Mouse (Mus musculus) limb, embryonic 14.5 days (tissue): ENCODE measurements around the gene Crct1. TPM values are rescaled to one million over a fixed set of nuclear protein-coding genes. Genes with fewer than 3 reads are reported as not detected.

Experiments used
- ATAC-seq: fragments of 200-750 bp; cut with Nextera tagmentation; 2 replicates; pipeline ENCODE4 v1.8.0; 2017; ENCODE audit warnings: low read depth, moderate number of reproducible peaks, moderate TSS enrichment; ENCODE audit not compliant: low FRiP score
- DNase-seq: peaks from one replicate; pipeline ENCODE4 v3.0.0-alpha.2; 2015; ENCODE audit warnings: low spot score
- H3K27ac ChIP-seq: fragments of 300-500 bp; sonication (generic); replicated peaks from 2 replicates; pipeline ENCODE4 v1.5.1; 2014; ENCODE audit warnings: low read depth, mild to moderate bottlenecking, low read length, moderate library complexity, mixed read lengths
- H3K27me3 ChIP-seq: fragments of 300-500 bp; sonication (generic); 2 replicates; pipeline ENCODE4 v1.6.1; 2014; ENCODE audit warnings: low read length, mixed read lengths; ENCODE audit not compliant: control insufficient read depth, insufficient read depth
- H3K36me3 ChIP-seq: fragments of 300-500 bp; sonication (generic); 2 replicates; pipeline ENCODE4 v1.6.1; 2014; ENCODE audit warnings: mild to moderate bottlenecking, low read length, moderate library complexity, mixed read lengths; ENCODE audit not compliant: control insufficient read depth, insufficient read depth
- H3K4me1 ChIP-seq: fragments of 300-500 bp; sonication (generic); 2 replicates; pipeline ENCODE4 v1.6.1; 2014; ENCODE audit warnings: antibody characterized with exemption, low read length, mixed read lengths; ENCODE audit not compliant: control insufficient read depth, insufficient read depth
- H3K4me2 ChIP-seq: fragments of 300-500 bp; sonication (generic); replicated peaks from 2 replicates; pipeline ENCODE4 v1.6.1; 2014; ENCODE audit warnings: low read depth, mild to moderate bottlenecking, low read length, moderate library complexity; ENCODE audit not compliant: severe bottlenecking
- H3K4me3 ChIP-seq: fragments of 300-500 bp; sonication (generic); replicated peaks from 2 replicates; pipeline ENCODE4 v1.5.1; 2014; ENCODE audit warnings: low read length
- H3K9ac ChIP-seq: fragments of 300-500 bp; sonication (generic); 2 replicates; pipeline ENCODE4 v1.6.1; 2014; ENCODE audit warnings: mild to moderate bottlenecking, low read depth, low read length, moderate library complexity; ENCODE audit not compliant: severe bottlenecking
- H3K9me3 ChIP-seq: fragments of 300-500 bp; sonication (generic); 2 replicates; pipeline ENCODE4 v1.6.1; 2016; ENCODE audit warnings: low read length; ENCODE audit not compliant: control insufficient read depth
- POLR2A ChIP-seq: fragments of 200-500 bp; IDR thresholded peaks from 2 replicates; pipeline ENCODE4 v1.8.0; 2012; ENCODE audit warnings: inconsistent platforms, mild to moderate bottlenecking, moderate library complexity, borderline replicate concordance; ENCODE audit not compliant: insufficient read depth, insufficient read length; ENCODE audit errors: extremely low read depth
- WGBS: fragments of 180-500 bp; shearing (Covaris S2); extraction: QIAGEN DNeasy Blood & Tissue Kit; methylation state at CpG from one replicate; pipeline ENCODE4 v1.1.7; 2014; 5-methylcytosine and 5-hydroxymethylcytosine counted together
- polyA plus RNA-seq, 2 experiments: library from polyadenylated mRNA; depleted of rRNA in 1 of 2; stranded (reverse) in 1 of 2; unstranded in 1 of 2; fragments of >200 nt; fragmentation: Nextera tagmentation in 1 of 2; extraction: Ambion mirVana in 1 of 2; gene quantifications; 2 replicates each; pipeline versions ENCODE4 v1.2.1 to v1.2.3; 2012 to 2014

Gene Crct1
- polyA plus RNA-seq, 2 experiments: 1.5 to 2.7 TPM

DNA sequence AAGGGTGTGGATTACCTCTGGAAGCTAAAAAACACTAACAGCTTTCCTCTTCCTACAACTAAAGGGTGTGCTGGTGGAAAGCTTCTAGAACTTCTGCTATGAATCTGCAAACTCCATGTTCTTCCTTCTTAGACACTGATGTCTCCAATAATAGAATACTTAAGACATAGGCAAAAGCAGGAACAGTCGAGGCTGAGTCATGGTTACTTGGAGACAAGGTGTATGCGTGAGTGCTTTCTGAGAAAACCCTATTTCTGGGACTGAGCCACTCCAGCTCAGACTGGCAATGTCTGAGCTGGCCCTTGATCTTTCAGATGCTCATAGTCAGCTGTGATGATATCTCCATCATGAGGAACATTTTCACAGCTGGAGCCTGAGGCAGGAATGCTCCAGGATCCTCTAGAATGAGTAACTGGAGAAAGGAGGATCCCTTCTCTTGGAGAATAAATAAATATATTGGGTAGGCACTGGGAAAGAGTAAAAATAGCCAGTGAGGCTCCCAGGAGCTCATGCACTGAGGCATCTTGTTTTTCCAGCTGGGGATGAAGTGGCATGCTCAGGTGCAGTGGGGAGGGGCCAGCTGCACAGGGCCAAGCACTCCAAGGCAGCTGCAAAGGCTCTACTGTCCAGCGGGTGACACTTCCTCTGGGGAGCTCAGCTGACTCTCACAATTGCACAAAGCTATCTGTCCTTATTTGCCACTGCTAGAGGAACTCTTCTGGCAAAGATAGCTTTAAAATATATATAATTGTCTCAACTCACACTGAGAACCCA, 8.1 kb upstream of the Crct1 start:
- Histone ChIP-seq H3K4me1 (no peaks in the 10 kb centered on the region), H3K9me3 (no peaks in the 10 kb centered on the region), H3K36me3 (no peaks in the 10 kb centered on the region), H3K27ac (no peak overlapping the region), H3K4me3 (no peak overlapping the region), H3K27me3 (no peaks in the 10 kb centered on the region), H3K4me2 (no peak overlapping the region), H3K9ac (no peak overlapping the region)
- DNase-seq (no peak), ATAC-seq (no peak)
- no peak for TF ChIP-seq POLR2A
- 76% methylated on average over 3 of the region's 3 CpGs for WGBS

DNA sequence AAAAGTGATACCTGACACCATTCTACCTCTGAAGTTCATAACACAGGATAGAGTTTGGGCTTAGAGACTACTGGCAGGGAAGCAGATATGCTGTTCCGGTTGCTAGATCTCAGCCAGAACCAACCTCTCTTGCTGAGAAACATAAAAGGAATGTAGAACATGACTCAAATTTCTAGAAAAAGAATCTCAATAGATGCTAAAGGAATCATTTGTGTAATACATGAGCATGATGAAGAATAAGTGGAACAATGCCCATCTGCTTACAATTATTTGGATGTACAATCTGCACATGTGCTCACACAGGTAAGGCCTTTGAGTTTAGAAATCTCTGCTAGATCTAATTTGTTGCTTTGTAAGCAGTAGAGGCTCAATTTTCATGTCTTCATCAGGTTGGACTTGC, 5.7 kb upstream of the Crct1 start:
- Histone ChIP-seq H3K27me3 (no peaks in the 10 kb centered on the region), H3K9ac (no peak overlapping the region), H3K4me1 (no peaks in the 10 kb centered on the region), H3K36me3 (no peaks in the 10 kb centered on the region), H3K4me3 (no peak overlapping the region), H3K4me2 (no peak overlapping the region), H3K9me3 (no peaks in the 10 kb centered on the region), H3K27ac (no peak overlapping the region)
- ATAC-seq (no peak), DNase-seq (no peak)
- no peak for TF ChIP-seq POLR2A
- 83% methylated on average over 1 of the region's 1 CpGs for WGBS

DNA sequence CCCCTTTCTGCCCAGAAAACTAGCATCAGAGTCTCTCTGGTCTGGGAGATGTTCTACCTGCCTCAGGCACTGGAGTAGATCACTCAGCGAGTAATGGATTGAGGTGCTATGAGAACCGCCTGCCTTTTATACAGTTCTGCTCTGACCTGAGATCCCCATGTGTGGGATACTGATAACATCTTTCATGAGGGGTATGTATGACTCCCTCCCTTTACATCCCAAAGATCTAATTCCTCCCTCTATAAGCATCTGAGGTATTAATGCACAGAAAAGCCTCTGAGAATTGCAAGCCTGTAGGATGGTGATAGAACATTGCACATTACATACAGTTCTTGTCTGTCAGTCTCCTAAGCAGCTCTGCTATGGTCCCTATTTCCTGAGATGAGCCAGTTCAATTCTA, 3.5 kb upstream of the Crct1 start, which contains the start of gene Lce1m:
Gene Lce1m (minus strand): TSS at position 101 of the 400 bp plus-strand sequence.
- no peak for DNase-seq
- Histone ChIP-seq H3K36me3 (no peaks in the 10 kb centered on the region), H3K4me3 (no peak within 1 kb of the TSS), H3K4me2 (no peak within 1 kb of the TSS), H3K9ac (no peak within 1 kb of the TSS), H3K27ac (no peak within 1 kb of the TSS), H3K9me3 (no peaks in the 10 kb centered on the region), H3K4me1 (no peaks in the 10 kb centered on the region), H3K27me3 (no peaks in the 10 kb centered on the region)
- 80% methylated on average over 2 of the region's 2 CpGs for WGBS
- no peak for ATAC-seq
- no peak for TF ChIP-seq POLR2A

DNA sequence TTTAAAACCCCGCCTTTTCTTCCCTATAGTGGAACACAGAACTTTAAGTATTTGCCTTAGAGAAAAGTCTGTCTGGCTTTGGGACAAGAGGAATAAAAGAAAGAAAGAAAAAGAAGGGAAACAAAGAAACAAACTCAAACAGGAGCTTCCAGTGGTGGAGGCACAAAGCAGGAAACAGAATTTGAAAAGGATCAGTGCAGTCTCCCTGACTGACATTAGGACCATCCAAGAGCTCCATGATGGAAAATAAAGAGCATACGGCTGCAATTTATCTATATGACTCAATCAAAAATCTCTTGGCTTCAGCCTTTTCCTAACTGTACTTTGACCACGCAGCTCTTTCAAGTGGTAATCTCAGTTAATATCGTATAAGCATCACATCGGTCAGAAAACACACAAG, 616 bp downstream of the Crct1 start:
- peak overlapping the region; percentile 42 for H3K4me3 ChIP-seq
- H3K4me1 ChIP-seq: no peaks in the 10 kb centered on the region
- H3K36me3 ChIP-seq: no peaks in the 10 kb centered on the region
- H3K9ac ChIP-seq: peak overlapping the region; percentile 65
- no peak overlapping the region for H3K27ac ChIP-seq
- H3K4me2 ChIP-seq: peak overlapping the region; percentile 68
- no peaks in the 10 kb centered on the region for H3K9me3 ChIP-seq
- WGBS: 32% methylated on average over 5 of the region's 5 CpGs
- H3K27me3 ChIP-seq: no peaks in the 10 kb centered on the region
- DNase-seq: no peak
- TF ChIP-seq POLR2A: no peak
- ATAC-seq: no peak

DNA sequence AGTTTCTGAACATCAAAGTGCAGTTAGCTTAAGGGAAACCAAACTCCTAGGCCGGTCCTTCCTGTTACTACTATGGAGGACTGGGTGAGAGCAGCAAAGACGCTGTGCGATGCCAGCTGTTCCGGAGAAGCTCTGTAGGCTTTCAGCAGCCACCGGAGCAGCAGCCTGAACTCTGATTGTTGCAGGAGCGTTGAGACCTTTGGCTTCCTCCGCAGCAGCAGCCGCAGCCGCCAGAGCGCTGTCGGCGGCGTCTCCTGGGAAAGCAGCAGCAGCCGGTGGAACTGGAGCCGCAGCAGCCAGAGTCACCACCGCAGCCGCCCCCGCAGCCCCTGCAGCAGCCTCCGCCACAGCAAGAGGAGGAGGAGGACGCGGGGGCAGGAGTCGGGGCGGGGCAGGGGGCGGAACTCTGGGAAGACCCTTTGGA, 1.1 kb downstream of the Crct1 start:
- ATAC-seq: peak; percentile 87
- Histone ChIP-seq H3K9ac (peak overlapping the region; percentile 65), H3K36me3 (no peaks in the 10 kb centered on the region), H3K9me3 (no peaks in the 10 kb centered on the region), H3K4me1 (no peaks in the 10 kb centered on the region), H3K27ac (no peak overlapping the region), H3K27me3 (no peaks in the 10 kb centered on the region), H3K4me3 (peak overlapping the region; percentile 42), H3K4me2 (peak overlapping the region; percentile 68)
- WGBS: 2% methylated on average over 17 of the region's 24 CpGs
- DNase-seq: peak; percentile 62
- no peak for TF ChIP-seq POLR2A

DNA sequence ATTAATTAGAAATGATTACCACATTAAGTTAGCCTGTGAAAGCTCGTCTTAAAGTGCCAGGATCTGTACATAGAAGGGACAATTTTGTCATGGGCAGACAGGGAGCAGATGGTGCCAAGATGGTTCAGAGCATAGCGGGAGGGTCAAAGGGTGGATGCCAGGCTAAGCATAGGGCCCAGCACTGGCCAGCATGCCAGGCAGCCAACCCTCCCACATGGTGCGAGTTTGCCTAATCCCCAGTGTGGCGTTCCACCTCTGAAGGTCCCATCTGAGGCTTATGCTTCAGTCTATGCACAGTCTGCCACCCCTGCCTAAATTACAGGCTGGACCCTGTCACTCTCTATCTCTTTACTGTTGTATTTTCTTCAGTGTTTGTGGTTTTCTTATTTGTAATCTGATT, 12.6 kb downstream of the Crct1 start:
- DNase-seq: no peak
- H3K4me1 ChIP-seq: no peaks in the 10 kb centered on the region
- no peaks in the 10 kb centered on the region for H3K9me3 ChIP-seq
- 73% methylated on average over 4 of the region's 4 CpGs for WGBS
- no peaks in the 10 kb centered on the region for H3K27me3 ChIP-seq
- no peak for TF ChIP-seq POLR2A
- H3K36me3 ChIP-seq: no peaks in the 10 kb centered on the region
- no peak overlapping the region for H3K4me3 ChIP-seq
- no peak for ATAC-seq
- H3K27ac ChIP-seq: no peak overlapping the region
- no peak overlapping the region for H3K4me2 ChIP-seq
- H3K9ac ChIP-seq: no peak overlapping the region
